Mouse (Mus musculus): Measurements from ENCODE around the gene Olfr869. TPM values are rescaled to one million over a fixed set of nuclear protein-coding genes. Genes with fewer than 3 reads are reported as not detected.

Olfr869 gene
- not detected for total RNA-seq (2023)

DNA sequence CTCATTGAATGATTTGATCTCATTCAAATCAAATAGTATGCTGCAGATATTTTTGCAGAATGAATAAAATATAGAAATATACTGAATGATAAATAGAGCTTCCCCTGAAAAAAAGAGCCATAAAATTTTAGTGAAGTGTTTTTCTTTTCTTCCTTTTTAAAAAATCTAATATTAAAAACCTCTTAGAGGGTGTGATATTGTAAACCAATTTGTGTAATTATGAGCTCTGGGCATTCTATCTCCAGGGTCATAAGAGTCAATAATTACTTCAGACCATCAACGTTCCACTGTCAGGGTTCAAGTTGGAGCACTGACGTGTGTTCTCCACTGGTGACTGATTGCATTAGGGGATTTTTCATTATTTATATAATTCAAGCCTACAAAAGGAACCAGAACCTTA lies at the start of gene Olfr869:
Gene Olfr869 (plus strand): TSS at position 301 of the 400 bp plus-strand sequence.

DNA sequence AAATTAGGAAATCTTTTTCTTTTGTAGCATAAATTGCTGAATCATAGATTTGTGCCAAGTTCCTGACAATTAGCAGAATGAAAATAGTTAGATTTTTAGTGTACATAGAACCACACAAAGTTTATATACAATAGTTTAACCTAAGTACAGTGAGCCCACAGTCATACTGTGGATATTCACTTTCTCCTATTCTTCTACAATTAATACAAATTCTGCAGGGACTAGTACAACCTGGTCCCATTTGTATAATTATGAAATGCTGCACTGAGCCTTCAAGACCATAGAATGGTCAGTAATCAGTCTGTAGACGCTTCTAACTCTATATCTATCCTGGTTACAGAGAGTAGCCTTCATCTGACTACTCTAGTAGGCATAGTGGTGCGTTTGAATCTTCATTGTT lies 30.5 kb upstream of the Olfr869 start, which contains the start of gene Olfr868:
Gene Olfr868 (plus strand): TSS at position 301 of the 400 bp plus-strand sequence.

DNA sequence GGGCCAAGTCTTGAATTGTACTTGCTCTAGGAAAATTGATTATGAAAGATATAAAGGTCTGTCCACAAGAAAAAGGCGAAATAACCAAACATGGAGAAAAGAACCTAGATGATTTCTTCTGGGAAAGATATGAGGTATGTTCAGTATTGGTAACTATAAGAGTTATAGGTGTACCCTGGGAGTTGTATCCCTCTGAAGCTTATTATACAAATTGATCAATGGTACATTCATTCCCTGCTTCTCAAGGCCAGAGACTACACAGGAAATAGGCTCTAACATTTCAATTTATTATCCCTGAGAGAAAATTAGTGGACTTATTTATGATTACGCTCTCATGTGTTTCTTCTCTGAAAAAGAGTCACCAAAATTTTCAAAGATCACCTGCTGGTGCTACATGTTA lies 45.1 kb downstream of the Olfr869 start, which contains the start of gene Olfr870:
Gene Olfr870 (minus strand): TSS at position 101 of the 400 bp plus-strand sequence.

Other genes starting within 250 kb of the Olfr869 start
- gene Olfr862, start 241.0 kb upstream of the Olfr869 start, total RNA-seq (2023) = not detected
- not detected for gene Olfr77, start 212.1 kb upstream of the Olfr869 start, total RNA-seq (2023)
- gene Olfr866, start 101.0 kb upstream of the Olfr869 start, total RNA-seq (2023) = not detected
- not detected for gene Olfr867, start 71.4 kb upstream of the Olfr869 start, total RNA-seq (2023)
- gene Olfr868, start 30.4 kb upstream of the Olfr869 start, total RNA-seq (2023) = not detected
- gene Olfr870, start 45.0 kb downstream of the Olfr869 start, total RNA-seq (2023) = not detected
- not detected for gene Olfr871, start 83.2 kb downstream of the Olfr869 start, total RNA-seq (2023)
- not detected for gene Olfr872, start 108.1 kb downstream of the Olfr869 start, total RNA-seq (2023)
- not detected for gene Olfr39, start 153.3 kb downstream of the Olfr869 start, total RNA-seq (2023)
- gene Olfr873, start 169.5 kb downstream of the Olfr869 start, total RNA-seq (2023) = not detected
- not detected for gene Olfr18, start 207.1 kb downstream of the Olfr869 start, total RNA-seq (2023)